Mouse (Mus musculus): ENCODE results near the gene Sbsn. TPM values are rescaled to one million over a fixed set of nuclear protein-coding genes. Genes with fewer than 3 reads are reported as not detected.
A peak's percentile ranks its signal among the peaks of the same experiment; 100 is the strongest.
"Not testable (repeated sequence)": the region's sequence is repeated elsewhere in the genome, so short reads cannot be mapped to it uniquely, and the experiment has no call there.

Gene Sbsn
- polyA plus RNA-seq, 1 experiment from 2014 or later: 1.0 TPM

- WGBS: 63% methylated on average over 6 of the region's 6 CpGs
- no peak overlapping the region for H3K4me2 ChIP-seq (ENCODE audit: low read depth, low read length)
- peak; percentile 47 for DNase-seq (ENCODE audit: low spot score)
These were observed 27.9 kb upstream of the Sbsn start for GRCm38 (mm10) chr7:30723274-30723953.

GRCm38 (mm10) chr7:30728214-30728613, 23.1 kb upstream of the Sbsn start:
- Histone ChIP-seq H3K4me3 (ENCODE audit: low read depth, low read length) (no peak overlapping the region; the same call in 1 of the 2 replicates), H3K4me2 (ENCODE audit: low read depth, low read length) (peak overlapping the region; percentile 67), H3K9ac (replicated peaks; ENCODE audit: low read length) (peak overlapping the region; percentile 66), H3K36me3 (replicated peaks; ENCODE audit: control insufficient read depth, insufficient read depth, low read depth, low read length) (no peaks in the 10 kb centered on the region), H3K27me3 (ENCODE audit: control insufficient read depth, insufficient read depth, low read length) (no peaks in the 10 kb centered on the region), H3K9me3 (replicated peaks; ENCODE audit: control insufficient read depth, low read length) (no peaks in the 10 kb centered on the region), H3K27ac (replicated peaks; ENCODE audit: low read depth, low read length) (no peak overlapping the region), H3K4me1 (ENCODE audit: control insufficient read depth, insufficient read depth, low read length) (no peaks in the 10 kb centered on the region)
- DNase-seq (ENCODE audit: low spot score) (no peak), ATAC-seq (replicated peaks; ENCODE audit: insufficient number of reproducible peaks, low FRiP score, low TSS enrichment, low read depth) (no peak)
- WGBS: 86% methylated on average over 6 of the region's 6 CpGs

More at GRCm38 (mm10) chr7:30723274-30723953, 27.9 kb upstream of the Sbsn start:
- no peaks in the 10 kb centered on the region for H3K36me3 ChIP-seq (replicated peaks; ENCODE audit: control insufficient read depth, insufficient read depth, low read depth, low read length)
- no peak overlapping the region for H3K9ac ChIP-seq (replicated peaks; ENCODE audit: low read length)
- no peaks in the 10 kb centered on the region for H3K27me3 ChIP-seq (ENCODE audit: control insufficient read depth, insufficient read depth, low read length)
- no peaks in the 10 kb centered on the region for H3K4me1 ChIP-seq (ENCODE audit: control insufficient read depth, insufficient read depth, low read length)
- no peak overlapping the region for H3K27ac ChIP-seq (replicated peaks; ENCODE audit: low read depth, low read length)
- no peak for ATAC-seq (replicated peaks; ENCODE audit: insufficient number of reproducible peaks, low FRiP score, low TSS enrichment, low read depth)
- H3K4me3 ChIP-seq (ENCODE audit: low read depth, low read length): no peak overlapping the region
- H3K9me3 ChIP-seq (replicated peaks; ENCODE audit: control insufficient read depth, low read length): no peaks in the 10 kb centered on the region

GRCm38 (mm10) chr7:30728739-30729395, 22.4 kb upstream of the Sbsn start:
- Histone ChIP-seq H3K4me1 (ENCODE audit: control insufficient read depth, insufficient read depth, low read length) (no peaks in the 10 kb centered on the region), H3K9ac (replicated peaks; ENCODE audit: low read length) (peak overlapping the region; percentile 66), H3K9me3 (replicated peaks; ENCODE audit: control insufficient read depth, low read length) (no peaks in the 10 kb centered on the region), H3K27me3 (ENCODE audit: control insufficient read depth, insufficient read depth, low read length) (no peaks in the 10 kb centered on the region), H3K36me3 (replicated peaks; ENCODE audit: control insufficient read depth, insufficient read depth, low read depth, low read length) (no peaks in the 10 kb centered on the region), H3K4me3 (ENCODE audit: low read depth, low read length) (peak overlapping the region; percentile 73), H3K4me2 (ENCODE audit: low read depth, low read length) (peak overlapping the region; percentile 67), H3K27ac (replicated peaks; ENCODE audit: low read depth, low read length) (no peak overlapping the region; the same call in 1 of the 2 replicates)
- peak; percentile 61 for ATAC-seq (replicated peaks; ENCODE audit: insufficient number of reproducible peaks, low FRiP score, low TSS enrichment, low read depth)
- WGBS: 9% methylated on average over 26 of the region's 26 CpGs
- no peak for DNase-seq (ENCODE audit: low spot score)

GRCm38 (mm10) chr7:30729396-30730063, 21.7 kb upstream of the Sbsn start, which contains the start of gene Tmem147:
Gene Tmem147 (minus strand): TSS chr7:30729540.
- Histone ChIP-seq H3K27ac (replicated peaks; ENCODE audit: low read depth, low read length) (peak within 1 kb of the TSS; percentile 83), H3K4me3 (ENCODE audit: low read depth, low read length) (peak within 1 kb of the TSS; percentile 73), H3K27me3 (ENCODE audit: control insufficient read depth, insufficient read depth, low read length) (no peaks in the 10 kb centered on the region), H3K9me3 (replicated peaks; ENCODE audit: control insufficient read depth, low read length) (no peaks in the 10 kb centered on the region), H3K4me2 (ENCODE audit: low read depth, low read length) (peak within 1 kb of the TSS; percentile 67), H3K9ac (replicated peaks; ENCODE audit: low read length) (peak within 1 kb of the TSS; percentile 66), H3K36me3 (replicated peaks; ENCODE audit: control insufficient read depth, insufficient read depth, low read depth, low read length) (no peaks in the 10 kb centered on the region), H3K4me1 (ENCODE audit: control insufficient read depth, insufficient read depth, low read length) (no peaks in the 10 kb centered on the region)
- WGBS: under 1% methylated on average over 60 of the region's 60 CpGs
- ATAC-seq (replicated peaks; ENCODE audit: insufficient number of reproducible peaks, low FRiP score, low TSS enrichment, low read depth): peak; percentile 96
- peak; percentile 96 for DNase-seq (ENCODE audit: low spot score)

GRCm38 (mm10) chr7:30730064-30730722, 21.1 kb upstream of the Sbsn start:
- 26% methylated on average over 15 of the region's 22 CpGs for WGBS
- Histone ChIP-seq H3K27ac (replicated peaks; ENCODE audit: low read depth, low read length) (peak overlapping the region; percentile 83; the same call in 1 of the 2 replicates), H3K4me2 (ENCODE audit: low read depth, low read length) (peak overlapping the region; percentile 67), H3K9ac (replicated peaks; ENCODE audit: low read length) (peak overlapping the region; percentile 66), H3K4me3 (ENCODE audit: low read depth, low read length) (peak overlapping the region; percentile 73)
- H3K36me3 ChIP-seq (replicated peaks; ENCODE audit: control insufficient read depth, insufficient read depth, low read depth, low read length); H3K27me3 ChIP-seq (ENCODE audit: control insufficient read depth, insufficient read depth, low read length); ATAC-seq (replicated peaks; ENCODE audit: insufficient number of reproducible peaks, low FRiP score, low TSS enrichment, low read depth); DNase-seq (ENCODE audit: low spot score); H3K9me3 ChIP-seq (replicated peaks; ENCODE audit: control insufficient read depth, low read length); H3K4me1 ChIP-seq (ENCODE audit: control insufficient read depth, insufficient read depth, low read length): not testable (repeated sequence)

- WGBS: 86% methylated on average over 3 of the region's 3 CpGs
These were observed 15.1 kb upstream of the Sbsn start for GRCm38 (mm10) chr7:30736211-30736610.

GRCm38 (mm10) chr7:30742570-30742969, 8.7 kb upstream of the Sbsn start:
- WGBS: 75% methylated on average over 2 of the region's 2 CpGs
- not testable (repeated sequence) for H3K27ac ChIP-seq (replicated peaks; ENCODE audit: low read depth, low read length); H3K9me3 ChIP-seq (replicated peaks; ENCODE audit: control insufficient read depth, low read length); H3K4me1 ChIP-seq (ENCODE audit: control insufficient read depth, insufficient read depth, low read length); DNase-seq (ENCODE audit: low spot score); H3K4me3 ChIP-seq (ENCODE audit: low read depth, low read length); H3K36me3 ChIP-seq (replicated peaks; ENCODE audit: control insufficient read depth, insufficient read depth, low read depth, low read length); H3K27me3 ChIP-seq (ENCODE audit: control insufficient read depth, insufficient read depth, low read length); H3K9ac ChIP-seq (replicated peaks; ENCODE audit: low read length); H3K4me2 ChIP-seq (ENCODE audit: low read depth, low read length); ATAC-seq (replicated peaks; ENCODE audit: insufficient number of reproducible peaks, low FRiP score, low TSS enrichment, low read depth)

More at GRCm38 (mm10) chr7:30736211-30736610, 15.1 kb upstream of the Sbsn start:
- no peak overlapping the region for H3K4me2 ChIP-seq (ENCODE audit: low read depth, low read length)
- H3K36me3 ChIP-seq (replicated peaks; ENCODE audit: control insufficient read depth, insufficient read depth, low read depth, low read length): no peaks in the 10 kb centered on the region
- H3K27ac ChIP-seq (replicated peaks; ENCODE audit: low read depth, low read length): no peak overlapping the region
- H3K4me3 ChIP-seq (ENCODE audit: low read depth, low read length): no peak overlapping the region
- H3K9ac ChIP-seq (replicated peaks; ENCODE audit: low read length): no peak overlapping the region
- H3K4me1 ChIP-seq (ENCODE audit: control insufficient read depth, insufficient read depth, low read length): no peaks in the 10 kb centered on the region
- H3K9me3 ChIP-seq (replicated peaks; ENCODE audit: control insufficient read depth, low read length): no peaks in the 10 kb centered on the region
- no peak; the same call in 1 of the 2 replicates for ATAC-seq (replicated peaks; ENCODE audit: insufficient number of reproducible peaks, low FRiP score, low TSS enrichment, low read depth)
- H3K27me3 ChIP-seq (ENCODE audit: control insufficient read depth, insufficient read depth, low read length): no peaks in the 10 kb centered on the region
- DNase-seq (ENCODE audit: low spot score): no peak

Measured in embryonic facial prominence, embryonic 11.5 days (tissue).